Mouse (Mus musculus): ENCODE measurements around the gene Upf2.
A peak's percentile ranks its signal among the peaks of the same experiment; 100 is the strongest.
"Not testable (repeated sequence)": the region's sequence is repeated elsewhere in the genome, so short reads cannot be mapped to it uniquely, and the experiment has no call there.

The Upf2 gene

GRCm38 (mm10) chr2:5949821-5950220 is 1.4 kb upstream of the Upf2 start:
- not testable (repeated sequence) for DNase-seq (ENCODE audit: low spot score in 2 of 2)

DNA sequence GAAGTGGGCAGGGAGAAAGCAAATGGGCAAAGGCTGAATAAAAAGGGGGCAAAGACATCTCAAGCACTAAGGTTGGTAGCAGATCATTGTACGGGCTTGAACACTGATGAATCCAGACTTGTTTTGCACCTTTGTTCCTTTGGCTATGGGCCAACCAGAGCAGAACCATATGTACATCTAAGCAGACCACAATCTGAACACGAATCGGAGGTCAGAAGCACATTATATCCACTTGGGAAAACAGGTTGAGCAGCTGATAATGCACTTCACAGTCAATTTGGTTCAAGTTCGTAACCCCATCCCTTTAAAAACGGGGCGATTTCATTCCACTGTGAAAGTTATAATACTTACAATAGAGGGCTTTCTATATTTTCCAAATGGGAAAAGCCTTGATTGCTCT is 964 bp upstream of the Upf2 start:
- DNase-seq (ENCODE audit: low spot score in 2 of 2): peak; percentile 37 to 41

DNA sequence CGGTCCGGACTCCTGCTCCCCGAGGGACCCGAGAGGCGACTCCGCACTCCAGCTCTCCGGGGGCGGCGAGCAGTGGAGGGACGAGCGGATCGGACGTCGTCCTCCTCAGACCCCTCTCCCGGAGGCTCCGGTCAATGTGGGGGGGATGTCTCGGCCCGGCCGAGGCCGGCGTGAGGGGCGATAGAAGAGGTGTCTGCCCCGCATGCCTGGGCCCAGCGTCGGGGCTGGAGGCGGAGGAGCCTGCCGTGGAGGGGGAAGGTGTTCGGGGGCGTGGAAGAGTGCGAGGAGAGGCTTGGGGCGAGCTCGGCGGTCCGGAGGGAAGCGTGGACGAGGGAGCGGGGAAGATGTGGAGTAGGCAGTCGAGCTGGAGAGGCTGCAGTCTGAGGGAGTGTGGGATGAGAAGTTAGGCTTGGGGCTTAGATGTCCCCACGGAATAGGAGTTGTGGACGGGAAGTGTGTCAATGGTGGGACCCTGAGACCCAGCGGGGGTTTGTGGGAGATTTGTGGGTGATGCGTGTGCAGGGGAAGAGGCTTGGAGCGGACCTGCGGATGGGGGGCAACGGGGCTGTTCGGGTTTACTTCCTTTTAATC is 447 bp downstream of the Upf2 start:
- DNase-seq (ENCODE audit: low spot score in 2 of 2): no peak

- DNase-seq (ENCODE audit: low spot score in 2 of 2): no peak
Observed at GRCm38 (mm10) chr2:5957705-5958104, 6.4 kb downstream of the Upf2 start.

- no peak for DNase-seq (ENCODE audit: low spot score in 2 of 2)
Observed at GRCm38 (mm10) chr2:5962265-5962664, 11.0 kb downstream of the Upf2 start.

GRCm38 (mm10) chr2:5963729-5964128 is 12.5 kb downstream of the Upf2 start:
- DNase-seq (ENCODE audit: low spot score in 2 of 2): not testable (repeated sequence)

DNA sequence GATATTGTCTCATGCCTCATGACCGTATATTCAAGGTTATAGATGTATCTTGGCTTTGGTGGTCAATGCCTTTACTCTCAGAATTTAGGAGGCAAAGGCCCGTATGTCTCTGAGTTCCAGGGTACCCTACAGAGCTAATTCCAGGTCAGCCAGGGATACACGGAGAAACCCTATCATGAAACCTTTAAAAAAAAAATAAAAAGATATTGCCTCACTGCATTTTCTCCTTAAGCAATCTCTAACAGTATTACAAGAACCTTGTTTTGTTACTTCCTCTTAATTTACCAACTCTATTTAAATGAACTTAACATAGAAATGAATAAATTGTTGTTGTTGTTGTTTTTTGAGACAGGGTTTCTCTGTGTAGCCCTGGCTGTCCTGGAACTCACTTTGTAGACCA is 14.7 kb downstream of the Upf2 start:
- DNase-seq (ENCODE audit: low spot score in 2 of 2): no peak

GRCm38 (mm10) chr2:5970629-5971028 is 19.4 kb downstream of the Upf2 start:
- DNase-seq (ENCODE audit: low spot score in 2 of 2): not testable (repeated sequence)

- DNase-seq (ENCODE audit: low spot score in 2 of 2): no peak
Observed at GRCm38 (mm10) chr2:5977532-5977931, 26.3 kb downstream of the Upf2 start.

GRCm38 (mm10) chr2:5995538-5995937 is 44.3 kb downstream of the Upf2 start:
- peak in 1 of 2 experiments; percentile 5 for DNase-seq (ENCODE audit: low spot score in 2 of 2)

DNA sequence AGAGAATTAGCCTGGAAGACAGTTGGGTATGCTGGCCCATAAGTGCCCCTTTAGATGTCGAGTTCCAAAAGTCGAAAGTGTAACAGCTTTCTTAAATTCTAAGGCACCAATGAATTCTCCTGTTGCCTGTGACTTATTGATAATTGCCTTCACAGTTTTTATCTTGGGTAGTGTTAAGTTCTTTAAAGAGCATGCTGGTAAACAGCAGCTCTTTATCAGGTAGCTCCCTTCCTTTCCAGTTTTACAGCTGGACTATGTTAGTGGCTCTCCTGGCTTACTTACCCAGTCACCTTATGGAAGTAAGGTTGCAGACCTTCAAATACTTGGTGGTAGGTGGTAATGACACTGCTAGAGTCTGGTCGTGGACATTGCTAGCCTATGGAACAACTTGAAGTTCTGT is 52.7 kb downstream of the Upf2 start:
- DNase-seq (ENCODE audit: low spot score in 2 of 2): no peak

- no peak for DNase-seq (ENCODE audit: low spot score in 2 of 2)
Observed at GRCm38 (mm10) chr2:6014532-6014931, 63.3 kb downstream of the Upf2 start.

DNA sequence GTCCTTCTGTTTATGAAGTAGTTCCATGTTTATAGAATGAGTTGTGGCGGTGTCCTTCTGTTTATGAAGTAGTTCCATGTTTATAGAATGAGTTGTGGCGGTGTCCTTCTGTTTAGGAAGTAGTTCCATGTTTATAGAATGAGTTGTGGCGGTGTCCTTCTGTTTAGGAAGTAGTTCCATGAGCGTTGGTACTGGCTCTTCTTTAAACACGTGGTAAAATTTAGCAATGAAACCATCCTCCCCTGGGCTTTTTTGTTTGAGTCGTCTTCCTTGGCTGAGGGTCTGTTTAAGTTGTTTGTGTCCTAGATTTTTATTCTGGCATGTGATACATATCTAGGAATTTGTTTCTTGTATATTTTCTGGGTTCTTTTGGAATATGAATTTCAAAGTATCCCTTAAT is 63.9 kb downstream of the Upf2 start:
- DNase-seq (ENCODE audit: low spot score in 2 of 2): not testable (repeated sequence)

- no peak for DNase-seq (ENCODE audit: low spot score in 2 of 2)
Observed at GRCm38 (mm10) chr2:6020570-6020969, 69.3 kb downstream of the Upf2 start.

DNA sequence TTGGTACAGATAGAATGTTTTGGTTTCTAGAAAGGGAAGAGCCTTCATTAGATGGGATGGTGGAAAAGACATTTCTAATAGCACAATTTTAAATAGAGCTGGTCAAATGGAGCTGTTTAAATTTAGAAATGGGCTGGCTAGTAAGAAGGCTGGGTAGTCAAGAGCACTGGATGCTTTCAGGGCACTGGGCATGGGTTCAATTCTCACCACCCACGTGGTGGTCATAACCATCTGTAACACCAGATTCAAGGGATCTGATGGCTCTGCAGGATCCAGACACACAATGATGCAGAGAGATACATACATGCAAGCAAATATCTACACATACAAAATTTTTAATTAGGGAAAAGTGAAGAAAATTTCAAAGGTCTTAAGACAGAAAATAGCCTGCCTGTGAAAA is 91.4 kb downstream of the Upf2 start:
- DNase-seq (ENCODE audit: low spot score in 2 of 2): no peak

DNA sequence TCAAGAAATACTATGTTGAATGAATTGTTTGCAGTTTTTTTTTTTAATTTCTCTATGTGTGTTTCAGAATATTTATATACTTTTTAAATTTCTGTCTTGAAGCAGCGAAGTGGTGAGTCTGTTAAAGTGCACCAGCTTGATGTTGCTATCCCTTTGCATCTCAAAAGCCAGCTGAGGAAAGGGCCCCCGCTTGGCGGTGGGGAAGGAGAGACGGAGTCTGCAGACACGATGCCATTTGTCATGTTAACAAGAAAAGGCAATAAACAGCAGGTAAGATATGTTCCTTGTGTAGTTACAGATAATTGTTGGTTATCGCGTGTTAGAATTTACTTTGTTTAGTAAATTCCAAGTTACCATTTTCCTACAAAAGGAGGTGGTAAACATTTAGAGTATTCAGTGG is 95.5 kb downstream of the Upf2 start:
- no peak for DNase-seq (ENCODE audit: low spot score in 2 of 2)

DNA sequence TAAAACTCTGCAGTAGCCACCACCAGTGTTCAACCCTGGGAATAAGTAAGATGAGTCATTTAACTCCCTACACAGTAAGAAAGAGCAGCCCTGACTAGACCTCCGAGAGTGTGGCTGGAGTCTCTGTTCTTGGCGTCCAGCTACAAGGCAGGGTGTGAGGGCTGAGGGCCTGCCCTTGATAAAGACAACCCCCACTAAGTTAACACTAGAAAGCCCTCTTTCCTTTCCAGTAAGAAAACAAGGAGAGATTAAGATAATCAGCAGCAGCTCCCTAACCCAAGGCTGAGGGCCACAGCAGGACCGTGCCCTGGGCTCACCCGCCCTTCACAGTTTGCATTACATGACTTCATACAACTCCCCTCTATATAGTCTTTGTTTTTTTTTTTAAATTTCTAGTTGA is 97.3 kb downstream of the Upf2 start:
- no peak for DNase-seq (ENCODE audit: low spot score in 2 of 2)

GRCm38 (mm10) chr2:6049018-6049417 is 97.7 kb downstream of the Upf2 start:
- DNase-seq (ENCODE audit: low spot score in 2 of 2): no peak

DNA sequence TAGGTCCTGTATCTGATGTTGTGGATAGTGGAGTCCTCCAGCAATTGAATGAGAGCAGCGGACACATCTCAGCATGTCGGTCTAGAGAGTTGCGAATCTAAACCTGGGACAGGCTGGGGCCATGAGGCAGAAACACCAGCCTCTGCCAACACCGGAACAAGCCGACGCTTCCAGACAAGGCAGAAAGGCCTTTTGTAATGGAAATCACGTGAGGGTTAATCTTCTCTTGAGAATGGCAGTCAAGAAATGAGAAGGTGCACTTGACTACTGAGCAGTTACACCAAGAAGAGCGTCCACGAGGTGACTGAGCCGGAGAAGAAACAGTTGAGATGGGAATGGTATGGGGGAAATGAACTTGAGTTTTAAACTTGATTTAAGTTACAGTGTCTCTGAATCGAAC is 104.2 kb downstream of the Upf2 start:
- DNase-seq (ENCODE audit: low spot score in 2 of 2): no peak

DNA sequence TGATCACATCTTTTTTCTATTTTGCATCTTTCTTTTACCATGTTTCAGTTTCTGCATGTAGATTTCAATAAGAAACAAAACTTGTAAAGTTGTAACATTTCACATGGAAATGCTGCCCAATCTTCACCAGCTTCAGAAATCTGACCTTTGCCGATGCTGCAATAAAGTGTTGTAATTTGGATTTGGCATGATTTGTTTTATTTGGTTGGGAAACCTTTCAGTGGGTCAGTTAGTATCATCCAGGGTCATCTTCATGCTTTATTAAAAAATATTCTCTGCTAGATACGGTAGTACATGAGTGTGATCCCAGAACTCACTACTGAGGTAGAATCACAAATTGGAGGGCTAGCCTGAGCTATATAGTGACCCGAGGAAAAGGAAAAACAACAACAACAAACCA is 105.2 kb downstream of the Upf2 start:
- no peak for DNase-seq (ENCODE audit: low spot score in 2 of 2)

DNA sequence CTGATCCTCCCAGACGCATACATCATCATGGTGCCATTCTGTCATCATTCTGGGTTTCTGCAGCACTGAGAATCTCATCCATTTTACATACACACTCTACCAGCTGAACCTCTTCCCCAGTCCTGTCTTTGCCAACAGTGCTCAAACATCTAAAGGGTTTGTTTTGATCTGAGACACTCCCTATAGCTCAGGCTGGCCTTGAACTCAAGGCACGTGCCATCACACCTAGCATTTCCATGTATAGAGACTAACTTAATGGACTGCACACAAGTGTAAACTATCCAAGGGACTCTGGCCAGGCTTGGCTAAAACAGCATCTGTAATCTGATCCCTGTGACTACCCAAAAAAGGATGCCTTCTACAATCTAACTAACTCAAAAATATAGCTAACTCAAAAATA is 108.0 kb downstream of the Upf2 start:
- DNase-seq (ENCODE audit: low spot score in 2 of 2): no peak

DNA sequence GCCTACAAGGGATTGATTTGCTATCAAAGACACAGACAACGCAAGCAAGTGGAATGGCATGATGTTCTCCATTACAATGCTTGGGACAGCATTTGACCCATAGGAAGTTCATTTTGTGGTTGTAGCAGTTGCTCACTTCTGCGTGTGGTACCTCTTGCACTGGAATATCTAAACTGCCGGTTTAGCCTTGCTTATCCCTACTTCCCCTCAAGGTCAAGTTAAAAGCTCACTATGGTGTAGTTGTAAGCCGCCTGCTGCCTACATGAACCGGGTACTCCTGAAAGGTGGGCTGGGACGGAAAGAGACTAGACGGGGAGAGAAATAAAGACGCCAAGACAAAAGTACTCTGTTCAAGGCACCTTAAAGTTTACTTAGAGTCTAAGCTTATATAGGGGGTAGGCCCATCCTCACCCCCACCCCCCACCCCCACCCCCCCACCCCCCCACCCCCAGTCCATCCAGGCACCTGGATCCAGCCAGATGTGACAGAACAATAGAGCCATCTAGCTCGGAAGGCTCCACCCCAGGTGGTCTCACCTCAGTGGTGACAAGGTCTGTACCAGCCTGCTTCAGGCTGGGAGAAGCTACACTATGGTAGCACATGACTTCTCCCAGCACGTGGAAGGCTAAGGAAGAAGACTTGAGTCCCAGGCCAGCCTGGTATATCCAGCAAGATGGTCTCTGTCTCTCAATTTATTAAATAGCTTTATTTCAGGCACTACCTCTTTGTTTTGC is 109.0 kb downstream of the Upf2 start:
- no peak for DNase-seq (ENCODE audit: low spot score in 2 of 2)

- no peak for DNase-seq (ENCODE audit: low spot score in 2 of 2)
Observed at GRCm38 (mm10) chr2:6067341-6067740, 116.1 kb downstream of the Upf2 start.

DNA sequence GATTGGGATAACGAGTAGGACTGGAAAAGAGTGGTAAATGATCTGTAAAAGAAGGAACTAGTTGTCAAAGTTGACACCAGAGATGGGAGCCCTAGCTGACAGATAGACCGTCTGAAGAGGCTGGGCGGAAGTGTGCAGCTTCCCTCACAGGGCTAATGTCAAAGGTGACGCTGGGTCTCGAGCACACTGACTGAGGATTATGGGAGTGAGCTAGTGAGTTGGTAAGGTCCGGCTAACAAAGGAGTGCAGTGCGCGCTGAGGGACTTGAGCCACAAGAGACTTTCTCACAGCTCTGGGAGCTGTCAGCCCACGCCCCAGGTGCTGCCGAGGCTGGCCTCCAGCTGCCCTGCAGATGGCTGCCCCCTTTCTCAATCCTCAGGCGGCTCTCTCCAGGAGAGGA is 119.7 kb downstream of the Upf2 start:
- DNase-seq (ENCODE audit: low spot score in 2 of 2): no peak

Data from urinary bladder, postnatal 36 days (tissue).